Mouse (Mus musculus) layer of hippocampus, adult 9-11 months (tissue): ENCODE data around the gene Cacna2d3.

Source experiments
- DNase-seq: peaks from one replicate; pipeline ENCODE4 v3.0.0; 2022

Gene Cacna2d3

GRCm38 (mm10) chr14:28886661-28887060 is 835.0 kb downstream of the Cacna2d3 start:
- no peak for DNase-seq

- no peak for DNase-seq
Observed at GRCm38 (mm10) chr14:28870983-28871382, 850.7 kb downstream of the Cacna2d3 start.

DNA sequence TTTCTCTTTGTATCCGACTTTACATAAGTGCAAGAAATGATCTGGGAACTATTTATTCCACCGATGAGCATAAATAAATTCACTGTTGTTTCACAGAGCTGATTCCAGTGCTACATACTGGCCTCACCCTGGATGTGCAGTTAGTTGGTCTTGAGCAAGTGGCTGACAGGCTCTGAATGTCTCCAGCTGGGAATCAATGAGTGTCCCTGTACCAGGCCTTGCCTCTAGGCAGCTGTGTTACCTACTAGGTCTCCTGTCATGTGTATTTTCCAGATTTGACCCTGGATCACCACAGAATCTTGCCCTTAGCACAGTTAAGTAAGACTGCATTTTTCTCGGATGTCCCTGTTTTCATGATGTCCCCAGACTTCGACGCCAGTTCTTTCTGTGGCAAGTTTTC is 851.3 kb downstream of the Cacna2d3 start:
- no peak for DNase-seq

DNA sequence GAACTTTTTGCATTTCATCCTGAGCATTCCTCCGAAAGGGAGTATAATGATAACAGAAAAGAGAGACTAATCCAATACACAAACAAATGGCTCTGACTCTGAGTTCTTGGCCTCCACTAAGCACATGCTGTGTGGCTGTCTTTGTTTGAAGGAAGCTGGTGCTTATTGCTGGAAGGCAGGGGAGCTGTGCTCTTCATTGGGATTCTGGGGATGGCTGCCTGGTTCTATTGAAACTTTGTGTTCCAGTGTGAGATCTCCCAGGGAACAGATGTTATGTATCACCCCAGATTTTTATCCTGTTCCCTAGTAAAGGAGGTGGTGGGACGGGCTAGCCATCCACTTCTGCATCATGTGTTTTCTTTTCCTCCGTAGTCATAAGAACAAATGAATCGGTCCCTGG is 856.7 kb downstream of the Cacna2d3 start:
- no peak for DNase-seq

DNA sequence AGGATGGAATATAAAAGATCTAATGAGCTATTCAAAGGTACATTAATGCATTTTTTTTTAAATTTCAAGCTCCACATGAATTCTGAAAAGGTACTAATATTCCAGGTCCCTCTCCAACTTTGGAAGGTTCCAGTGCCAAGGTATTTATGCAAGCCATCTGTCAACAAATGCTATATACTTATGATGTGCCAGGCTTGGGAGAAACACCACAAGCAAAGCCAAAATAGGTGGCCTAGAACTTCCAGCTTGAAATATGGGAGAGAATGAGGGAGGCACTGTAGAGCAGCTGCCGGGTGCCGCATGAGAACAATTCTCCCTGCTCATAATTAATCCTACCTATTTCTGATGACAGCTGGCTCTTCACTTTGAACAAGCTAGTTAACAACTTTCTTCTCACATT is 860.5 kb downstream of the Cacna2d3 start:
- DNase-seq = no peak
